In the genomic region with DNA sequence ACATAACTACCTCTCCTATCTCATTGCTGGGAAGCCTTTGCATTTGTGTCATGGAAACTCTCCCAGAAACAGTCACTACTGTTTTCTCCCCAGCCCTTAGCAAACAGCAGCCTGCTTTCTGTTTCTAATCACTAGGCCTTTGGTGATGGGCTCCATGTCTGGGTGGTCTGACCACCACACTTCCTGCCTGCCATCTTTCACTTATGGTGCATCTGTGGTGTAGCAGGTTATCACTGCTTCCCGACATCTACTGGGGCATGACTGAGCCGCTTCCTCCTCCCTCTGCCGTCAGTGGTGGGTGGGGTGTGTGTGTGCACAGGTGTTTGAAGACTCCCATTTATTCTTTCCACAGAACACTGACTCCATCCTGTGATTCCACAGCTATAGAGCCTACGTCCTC, we compare ENCODE assay signal across 15 mouse cellular contexts.
DNase-seq lines count a peak whose midpoint lies in the region; ATAC-seq and TF ChIP-seq lines count a peak whose summit lies in the region.
"Had no signal": no experiment of that assay in that cellular context is flagged by ENCODE, and none has a peak within 500 bp of the region (broad histone marks: within the 10 kb centered on the region; RNA-seq: fewer than 3 reads in every experiment).

No protein-coding gene starts in this region.

- 15% methylated on average over 4 of the region's 4 CpGs for WGBS in spleen, adult 2 months

- ATAC-seq in common myeloid progenitor, adult 5-6 weeks (replicated peaks; ENCODE audit: low read depth, poor library complexity, severe bottlenecking): peak; percentile 45
- ATAC-seq in megakaryocyte-erythroid progenitor cell, adult 5-6 weeks (replicated peaks; ENCODE audit: low FRiP score, low TSS enrichment, poor library complexity, severe bottlenecking): no peak
- ATAC-seq: midbrain, embryonic 16.5 days had no signal

- TF ChIP-seq CTCF in gastrocnemius, adult 2 months (IDR thresholded peaks at IDR 0.05): no peak
- TF ChIP-seq CTCF in spleen, adult 2 months (IDR thresholded peaks at IDR 0.05; ENCODE audit: extremely low read depth, insufficient read depth, insufficient read length, insufficient replicate concordance): no peak

- peaks cover 53% of the 10 kb centered on the region; the same call in 1 of the 2 replicates for H3K4me1 ChIP-seq in spleen, adult 2 months (ENCODE audit: control insufficient read depth, insufficient read depth, insufficient read length)

- DNase-seq in gastrocnemius, adult 2 months: no peak
- no peak for DNase-seq in gastrocnemius, postnatal 10 days
- peak; percentile 11 for DNase-seq in 416B (ENCODE audit: low read depth)
- peak; percentile 69 to 74 for DNase-seq in spleen, adult 2 months (ENCODE audit: low read depth in 1 of 2, low spot score in 2 of 2)
- DNase-seq in right cerebral cortex, postnatal 36 days (ENCODE audit: low spot score in 2 of 2): no peak
- DNase-seq in layer of hippocampus, adult 9-10 months (ENCODE audit: low spot score): no peak
- DNase-seq: adrenal gland, postnatal 14 days; cerebellum, adult 8-10 months had no signal

- TF ChIP-seq POLR2A in spleen, adult 2 months (IDR thresholded peaks at IDR 0.05; ENCODE audit: low read depth, low read length): no peak

- peak overlapping the region; percentile 66 for H3K27ac ChIP-seq in gastrocnemius, adult 2 months
- peak overlapping the region; percentile 94 for H3K27ac ChIP-seq in spleen, adult 2 months (ENCODE audit: insufficient read depth, low read length)
- H3K27ac ChIP-seq: embryonic facial prominence, embryonic 15.5 days; heart, embryonic 13.5 days; limb, embryonic 10.5 days; lung, embryonic 15.5 days had no signal

- H3K27me3 ChIP-seq in spleen, adult 2 months (ENCODE audit: control insufficient read depth, insufficient read depth, low read length): no peaks in the 10 kb centered on the region
- H3K27me3 ChIP-seq: embryonic facial prominence, embryonic 15.5 days; heart, embryonic 13.5 days; lung, embryonic 15.5 days had no signal

- no peak overlapping the region for H3K4me3 ChIP-seq in gastrocnemius, adult 2 months
- H3K4me3 ChIP-seq in spleen, adult 2 months (ENCODE audit: extremely low read depth, insufficient read depth, insufficient read length): no peak overlapping the region
- H3K4me3 ChIP-seq: embryonic facial prominence, embryonic 15.5 days; heart, embryonic 13.5 days; limb, embryonic 10.5 days; lung, embryonic 15.5 days had no signal

- intact Hi-C loops in gastrocnemius, adult 2 months (cut with DNase I): loop anchor here (5.0 to 10.0 kb wide), 2 partner anchors 34 to 207 kb away; no protein-coding TSS in a partner anchor

- H3K36me3 ChIP-seq in spleen, adult 2 months (ENCODE audit: control insufficient read depth, insufficient read depth, low read length): no peaks in the 10 kb centered on the region
- H3K36me3 ChIP-seq: embryonic facial prominence, embryonic 15.5 days; limb, embryonic 10.5 days; lung, embryonic 15.5 days had no signal

Comparison
In these comparisons a context has a peak if more than half of its experiments do, and no peak if none do; other contexts are left out.
1. DNase-seq: peak in 416B (single experiment) and spleen, adult 2 months (2 of 2); none in gastrocnemius, adult 2 months (single experiment), gastrocnemius, postnatal 10 days (single experiment), right cerebral cortex, postnatal 36 days (0 of 2) and layer of hippocampus, adult 9-10 months (single experiment).